Mouse (Mus musculus): Measurements from ENCODE around the gene Pibf1.

Gene Pibf1

GRCm38 (mm10) chr14:99099267-99099966, at the start of gene Pibf1, which contains the start of gene Dis3:
Gene Pibf1 (plus strand): TSS chr14:99099424.
Gene Dis3 (minus strand): TSS chr14:99099770.
- CTCF ChIA-PET: interaction anchor here (0.5 kb wide), 1 partner anchor 1365 kb away, joined by 3 read pairs; no protein-coding TSS in a partner anchor

- CTCF ChIA-PET: no interaction called here
Observed at GRCm38 (mm10) chr14:99058959-99059586, 40.2 kb upstream of the Pibf1 start.

GRCm38 (mm10) chr14:99060616-99061015, 38.6 kb upstream of the Pibf1 start:
- CTCF ChIA-PET: no interaction called here

GRCm38 (mm10) chr14:99063091-99063490, 36.1 kb upstream of the Pibf1 start:
- CTCF ChIA-PET: no interaction called here

- CTCF ChIA-PET: no interaction called here
Observed at GRCm38 (mm10) chr14:99071146-99071545, 28.1 kb upstream of the Pibf1 start.

GRCm38 (mm10) chr14:99088947-99089346, 10.3 kb upstream of the Pibf1 start:
- CTCF ChIA-PET: no interaction called here

- CTCF ChIA-PET: no interaction called here
Observed at GRCm38 (mm10) chr14:99099967-99100587, 853 bp downstream of the Pibf1 start.

- CTCF ChIA-PET: no interaction called here
Observed at GRCm38 (mm10) chr14:99103050-99103449, 3.8 kb downstream of the Pibf1 start.

GRCm38 (mm10) chr14:99104542-99105123, 5.4 kb downstream of the Pibf1 start:
- CTCF ChIA-PET: no interaction called here

- CTCF ChIA-PET: interaction anchor here (0.6 kb wide), 1 partner anchor 52 kb away, joined by 5 read pairs; no protein-coding TSS in a partner anchor
Observed at GRCm38 (mm10) chr14:99106671-99107070, 7.4 kb downstream of the Pibf1 start.

GRCm38 (mm10) chr14:99107631-99108187, 8.5 kb downstream of the Pibf1 start:
- CTCF ChIA-PET: no interaction called here

GRCm38 (mm10) chr14:99108762-99109161, 9.5 kb downstream of the Pibf1 start:
- CTCF ChIA-PET: no interaction called here

- CTCF ChIA-PET: no interaction called here
Observed at GRCm38 (mm10) chr14:99117576-99117975, 18.4 kb downstream of the Pibf1 start.

- CTCF ChIA-PET: interaction anchor here (0.6 kb wide), 1 partner anchor 11 kb away, joined by 3 read pairs; no protein-coding TSS in a partner anchor
Observed at GRCm38 (mm10) chr14:99121584-99122339, 22.5 kb downstream of the Pibf1 start.

GRCm38 (mm10) chr14:99124076-99124475, 24.9 kb downstream of the Pibf1 start:
- CTCF ChIA-PET: no interaction called here

- CTCF ChIA-PET: no interaction called here
Observed at GRCm38 (mm10) chr14:99126713-99127112, 27.5 kb downstream of the Pibf1 start.

- CTCF ChIA-PET: no interaction called here
Observed at GRCm38 (mm10) chr14:99127509-99127908, 28.3 kb downstream of the Pibf1 start.

GRCm38 (mm10) chr14:99129050-99129449, 29.8 kb downstream of the Pibf1 start:
- CTCF ChIA-PET: no interaction called here

- CTCF ChIA-PET: no interaction called here
Observed at GRCm38 (mm10) chr14:99134048-99134447, 34.8 kb downstream of the Pibf1 start.

- CTCF ChIA-PET: no interaction called here
Observed at GRCm38 (mm10) chr14:99135761-99136160, 36.5 kb downstream of the Pibf1 start.

- CTCF ChIA-PET: no interaction called here
Observed at GRCm38 (mm10) chr14:99136297-99136696, 37.1 kb downstream of the Pibf1 start.

- CTCF ChIA-PET: no interaction called here
Observed at GRCm38 (mm10) chr14:99140036-99140435, 40.8 kb downstream of the Pibf1 start.

Measured in spleen, embryonic (tissue).